Mouse (Mus musculus) thymus, adult 2 months (tissue): ENCODE measurements around the gene Eng. TPM values are rescaled to one million over a fixed set of nuclear protein-coding genes. Genes with fewer than 3 reads are reported as not detected.

ENCODE experiments used
- DNase-seq: peaks from one replicate; pipeline ENCODE4 v3.0.0; 2021
- H3K27ac ChIP-seq: fragments of 200-500 bp; 2 replicates; pipeline ENCODE4 v1.5.1; 2012; ENCODE audit warnings: low read length, control low read depth; ENCODE audit not compliant: control insufficient read depth, insufficient read depth
- H3K27me3 ChIP-seq: fragments of 200-500 bp; 2 replicates; pipeline ENCODE4 v1.6.1; 2012; ENCODE audit warnings: mild to moderate bottlenecking, low read length, moderate library complexity, mixed read lengths; ENCODE audit not compliant: control insufficient read depth, insufficient read depth
- H3K36me3 ChIP-seq: fragments of 200-500 bp; 2 replicates; pipeline ENCODE4 v1.6.1; 2012; ENCODE audit warnings: mild to moderate bottlenecking, low read length, moderate library complexity; ENCODE audit not compliant: control insufficient read depth, insufficient read depth
- H3K4me1 ChIP-seq: fragments of 200-500 bp; replicated peaks from 2 replicates; pipeline ENCODE4 v1.6.1; 2012; ENCODE audit warnings: low read length; ENCODE audit not compliant: control insufficient read depth, insufficient read depth
- H3K4me3 ChIP-seq: fragments of 200-500 bp; 2 replicates; pipeline ENCODE4 v1.5.1; 2012; ENCODE audit warnings: mild to moderate bottlenecking, low read length, control low read depth, moderate library complexity; ENCODE audit not compliant: control insufficient read depth, insufficient read depth
- CTCF ChIP-seq: fragments of 200-500 bp; IDR thresholded peaks from 2 replicates; pipeline ENCODE4 v1.5.1; 2012; ENCODE audit warnings: mild to moderate bottlenecking, control low read depth, low read length, moderate library complexity, borderline replicate concordance; ENCODE audit not compliant: control insufficient read depth, poor library complexity, insufficient read depth; ENCODE audit errors: extremely low read depth
- POLR2A ChIP-seq: fragments of 200-500 bp; IDR thresholded peaks from 2 replicates; pipeline ENCODE4 v1.6.1; 2012; ENCODE audit warnings: mild to moderate bottlenecking, low read length, control low read depth, moderate library complexity; ENCODE audit not compliant: control insufficient read depth, poor library complexity, insufficient read depth; ENCODE audit errors: extremely low read depth
- WGBS: fragments of 180-500 bp; shearing (Covaris S2); methylation state at CpG from one replicate; pipeline ENCODE4 v1.1.7; 2018; 5-methylcytosine and 5-hydroxymethylcytosine counted together
- polyA plus RNA-seq: library from polyadenylated mRNA; depleted of rRNA; stranded (reverse); fragments of >200 nt; gene quantifications from 2 replicates; pipeline ENCODE4 v1.2.3, GENCODE M21; 2012

The Eng gene
- polyA plus RNA-seq, 1 experiment = 66.1 TPM

GRCm38 (mm10) chr2:32682721-32683417, 36.5 kb downstream of the Eng start:
- TF ChIP-seq POLR2A (no peak), CTCF (no peak)
- Histone ChIP-seq H3K36me3 (no peaks in the 10 kb centered on the region), H3K27me3 (no peaks in the 10 kb centered on the region), H3K27ac (no peak overlapping the region), H3K4me3 (no peak overlapping the region), H3K4me1 (peaks cover 14% of the 10 kb centered on the region)
- no peak for DNase-seq
- WGBS = 95% methylated on average over 14 of the region's 14 CpGs

GRCm38 (mm10) chr2:32683701-32684100, 37.3 kb downstream of the Eng start:
- DNase-seq = no peak

GRCm38 (mm10) chr2:32684681-32685428, 38.5 kb downstream of the Eng start:
- Histone ChIP-seq H3K27me3 (no peaks in the 10 kb centered on the region), H3K4me1 (peaks cover 14% of the 10 kb centered on the region), H3K4me3 (no peak overlapping the region), H3K27ac (no peak overlapping the region), H3K36me3 (no peaks in the 10 kb centered on the region)
- 95% methylated on average over 15 of the region's 15 CpGs for WGBS
- no peak for DNase-seq
- TF ChIP-seq CTCF (no peak), POLR2A (no peak)

More at GRCm38 (mm10) chr2:32683701-32684100, 37.3 kb downstream of the Eng start:
- Histone ChIP-seq H3K4me1 (peaks cover 14% of the 10 kb centered on the region), H3K27me3 (no peaks in the 10 kb centered on the region), H3K4me3 (no peak overlapping the region), H3K36me3 (no peaks in the 10 kb centered on the region), H3K27ac (no peak overlapping the region)
- WGBS = 97% methylated on average over 10 of the region's 10 CpGs
- TF ChIP-seq POLR2A = no peak
- no peak for TF ChIP-seq CTCF

GRCm38 (mm10) chr2:32685807-32686206, 39.4 kb downstream of the Eng start:
- Histone ChIP-seq H3K4me3 (no peak overlapping the region), H3K36me3 (no peaks in the 10 kb centered on the region), H3K4me1 (peaks cover 14% of the 10 kb centered on the region), H3K27ac (no peak overlapping the region), H3K27me3 (no peaks in the 10 kb centered on the region)
- TF ChIP-seq POLR2A = no peak
- TF ChIP-seq CTCF = no peak
- 100% methylated on average over 3 of the region's 3 CpGs for WGBS
- DNase-seq = no peak

DNA sequence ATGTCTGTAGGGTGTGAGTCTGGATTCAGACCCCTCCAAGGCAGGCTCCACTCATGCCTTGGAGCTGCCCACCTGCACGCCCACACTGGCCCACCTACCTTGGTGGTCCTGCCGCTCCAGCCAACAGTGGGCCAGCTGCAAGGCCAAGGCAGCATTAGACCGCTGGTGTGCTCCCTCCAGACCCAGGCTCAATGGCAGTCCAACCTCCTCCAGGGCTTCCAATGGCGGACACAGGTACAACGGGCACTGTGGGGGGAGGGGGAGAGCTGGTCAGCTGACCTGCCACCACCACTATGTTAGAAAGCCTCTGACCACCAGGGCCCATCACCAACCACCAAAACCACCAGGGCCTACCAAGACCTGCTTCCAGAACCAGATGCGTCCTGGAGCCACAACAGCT, 40.2 kb downstream of the Eng start:
- 91% methylated on average over 6 of the region's 6 CpGs for WGBS
- no peak for DNase-seq

DNA sequence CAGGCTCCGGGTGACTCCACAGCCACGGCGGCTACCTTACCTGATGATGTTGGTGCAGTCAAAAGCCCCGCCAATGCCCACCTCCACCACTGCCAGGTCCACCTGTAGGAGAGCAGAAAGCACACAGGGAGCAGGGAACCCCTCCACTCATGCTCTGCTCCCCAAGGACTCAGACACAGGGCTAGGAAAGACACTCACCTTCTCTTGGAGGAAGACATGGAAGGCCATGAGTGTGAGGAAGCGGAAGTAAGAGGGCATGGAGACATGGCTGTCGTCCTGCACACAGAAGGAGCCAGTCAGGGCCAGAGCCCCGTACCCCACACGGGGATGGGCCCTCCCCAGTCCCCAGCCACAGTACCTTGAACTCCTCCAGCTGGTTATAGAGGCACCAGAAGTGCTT, 41.2 kb downstream of the Eng start:
- no peaks in the 10 kb centered on the region for H3K36me3 ChIP-seq
- H3K4me3 ChIP-seq = no peak overlapping the region
- H3K4me1 ChIP-seq = peaks cover 14% of the 10 kb centered on the region
- no peak for TF ChIP-seq POLR2A
- no peak overlapping the region for H3K27ac ChIP-seq
- WGBS = 96% methylated on average over 8 of the region's 8 CpGs
- no peak for DNase-seq
- no peaks in the 10 kb centered on the region for H3K27me3 ChIP-seq

More for the DNA sequence above, 40.2 kb downstream of the Eng start:
- Histone ChIP-seq H3K27me3 (no peaks in the 10 kb centered on the region), H3K4me3 (no peak overlapping the region), H3K27ac (no peak overlapping the region), H3K4me1 (peaks cover 14% of the 10 kb centered on the region), H3K36me3 (no peaks in the 10 kb centered on the region)
- TF ChIP-seq POLR2A (no peak), CTCF (no peak)
